Mouse (Mus musculus): ENCODE measurements around the gene Rph3a.
"Not testable (repeated sequence)": the region's sequence is repeated elsewhere in the genome, so short reads cannot be mapped to it uniquely, and the experiment has no call there.

The Rph3a gene

DNA sequence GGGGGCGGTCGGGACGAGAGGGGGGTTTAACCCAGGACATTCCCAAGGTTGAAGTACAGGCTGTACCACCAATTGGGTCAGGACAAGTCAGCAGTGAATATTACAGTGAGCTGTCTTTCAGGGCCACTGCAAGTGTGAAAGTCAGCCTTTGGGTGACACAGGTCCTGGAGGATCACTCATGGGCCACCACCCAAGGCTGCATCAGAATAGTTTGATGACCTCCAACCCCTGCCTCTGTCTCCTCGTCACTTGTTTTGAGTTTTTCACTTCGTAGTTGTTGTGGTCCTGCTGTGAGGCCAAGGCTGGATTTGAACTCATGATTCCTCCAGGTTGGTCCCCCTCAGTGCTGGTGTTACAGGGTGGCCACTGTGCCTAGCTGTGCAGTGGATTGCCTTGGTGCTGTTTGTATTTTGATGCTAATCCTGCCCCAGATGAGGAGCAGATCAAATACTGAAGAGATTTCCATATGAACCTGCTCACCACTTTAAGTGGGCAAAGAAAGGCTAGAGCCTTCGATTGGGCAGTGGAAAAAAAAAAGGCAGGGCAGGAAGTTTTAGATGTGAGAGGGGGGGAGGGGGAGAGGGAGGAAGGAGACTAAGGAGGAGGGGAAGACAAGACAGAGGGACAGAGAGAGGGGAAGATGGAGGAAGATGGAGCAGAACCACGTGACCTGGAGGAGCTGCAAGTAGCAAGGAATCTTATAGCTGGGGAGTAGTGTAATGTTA lies 101.5 kb downstream of the Rph3a start:
- DNase-seq (ENCODE audit: inconsistent ontology term), result no peak

DNA sequence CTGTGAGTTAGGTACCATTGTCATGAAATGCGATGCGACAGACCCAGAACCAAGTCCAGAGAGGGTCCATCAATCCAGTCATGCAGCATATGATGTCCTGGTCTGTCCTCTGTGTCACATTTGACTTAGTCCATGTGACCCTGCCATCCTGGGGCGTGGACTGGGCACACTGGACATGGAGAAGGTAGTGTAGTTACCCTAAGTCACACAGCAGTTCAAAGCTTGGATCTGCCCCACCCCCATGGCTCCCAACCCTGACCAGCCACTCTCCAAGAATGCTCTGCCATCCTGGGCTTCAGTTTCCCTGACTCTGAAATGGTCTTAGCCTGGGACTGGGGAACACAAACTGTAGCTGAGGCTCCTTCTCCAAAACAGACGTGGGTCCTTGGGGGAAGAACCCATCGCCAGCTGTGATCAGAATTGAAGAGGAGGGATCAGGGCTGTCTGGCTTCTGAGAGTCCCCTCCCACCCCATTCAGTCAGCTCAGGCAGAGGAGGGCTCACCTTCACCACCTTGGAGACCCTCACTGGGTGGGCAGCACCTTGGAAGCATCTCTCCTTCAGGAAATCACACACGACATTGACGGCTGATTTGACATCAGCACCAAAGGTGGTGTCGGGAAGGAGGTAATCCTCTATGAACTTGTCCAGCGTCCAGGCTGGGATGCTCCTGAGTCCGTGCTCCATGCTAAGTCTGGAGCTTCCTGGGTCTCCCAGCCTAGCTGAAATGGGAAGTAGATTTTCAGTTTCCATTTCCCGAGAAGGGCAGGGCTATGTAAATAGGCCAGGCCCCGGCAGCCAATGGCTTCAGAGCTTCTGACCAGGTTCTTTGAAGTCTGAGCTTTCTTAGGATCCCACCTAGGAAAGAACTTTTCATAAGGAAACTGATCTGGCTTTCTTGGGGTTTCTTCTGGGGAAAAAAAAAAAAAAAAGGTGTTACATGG lies 102.8 kb downstream of the Rph3a start, which contains the start of gene Oas1a:
Gene Oas1a (minus strand): TSS at position 731 of the 943 bp plus-strand sequence.
- not testable (repeated sequence) for DNase-seq (ENCODE audit: inconsistent ontology term)

DNA sequence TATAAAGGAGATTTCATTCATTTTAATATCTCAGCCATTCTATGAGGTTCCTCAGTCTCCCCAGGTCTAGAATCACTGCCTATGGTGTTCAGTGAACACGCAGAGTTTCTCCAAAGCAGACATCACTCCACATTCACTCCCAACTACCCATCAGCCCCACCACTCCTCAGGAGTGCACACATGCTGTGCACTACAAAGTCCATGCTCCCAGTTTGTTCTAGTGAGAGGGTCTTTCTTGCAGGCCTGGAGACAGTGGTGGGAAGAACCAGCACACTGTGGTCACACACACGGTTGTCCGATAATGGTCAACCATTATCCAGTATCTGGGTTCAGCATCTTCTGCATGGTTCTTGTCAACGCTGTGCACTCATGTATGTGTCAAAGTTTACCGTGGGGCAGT lies 107.8 kb downstream of the Rph3a start:
- DNase-seq (ENCODE audit: inconsistent ontology term), result no peak

DNA sequence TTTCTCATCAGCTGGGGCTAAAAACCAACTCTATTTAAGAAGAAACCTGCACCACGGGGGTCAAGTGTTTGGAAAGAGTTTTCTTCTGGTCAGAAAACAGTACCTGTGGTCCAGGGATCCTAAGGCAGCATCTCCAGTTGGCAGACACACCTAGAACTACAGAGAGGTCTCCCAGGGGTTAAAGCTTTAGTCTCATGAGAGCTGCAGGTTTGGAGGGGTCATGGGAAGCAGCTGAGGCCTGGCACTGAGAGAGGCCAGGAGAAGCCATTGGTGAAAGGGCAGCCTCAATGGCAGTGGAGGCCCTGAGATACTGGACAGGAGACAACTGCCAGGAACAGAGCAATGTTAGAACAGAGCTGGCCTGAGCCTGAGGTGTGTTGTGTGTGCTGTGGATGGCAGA lies 109.2 kb downstream of the Rph3a start:
- DNase-seq (ENCODE audit: inconsistent ontology term), result no peak

DNA sequence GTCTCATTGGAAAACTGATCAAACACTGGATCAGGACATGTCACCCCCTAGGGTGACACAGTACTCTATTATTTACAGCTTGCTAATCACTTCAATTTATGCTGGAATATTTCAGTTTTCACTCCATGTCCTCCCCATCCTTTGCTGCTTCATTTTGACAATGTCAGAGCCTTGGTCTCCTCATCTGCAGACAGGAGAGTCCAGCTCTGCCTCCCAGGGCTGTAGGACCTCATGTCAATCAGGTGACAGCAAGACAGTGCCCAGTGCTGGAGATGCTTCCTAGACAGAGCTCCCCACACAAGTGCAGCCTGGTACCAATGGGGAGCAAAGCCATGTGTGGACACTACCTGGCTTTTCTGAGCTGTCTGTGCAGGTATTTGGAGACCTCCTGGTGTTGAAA lies 111.2 kb downstream of the Rph3a start:
- DNase-seq (ENCODE audit: inconsistent ontology term), result no peak

DNA sequence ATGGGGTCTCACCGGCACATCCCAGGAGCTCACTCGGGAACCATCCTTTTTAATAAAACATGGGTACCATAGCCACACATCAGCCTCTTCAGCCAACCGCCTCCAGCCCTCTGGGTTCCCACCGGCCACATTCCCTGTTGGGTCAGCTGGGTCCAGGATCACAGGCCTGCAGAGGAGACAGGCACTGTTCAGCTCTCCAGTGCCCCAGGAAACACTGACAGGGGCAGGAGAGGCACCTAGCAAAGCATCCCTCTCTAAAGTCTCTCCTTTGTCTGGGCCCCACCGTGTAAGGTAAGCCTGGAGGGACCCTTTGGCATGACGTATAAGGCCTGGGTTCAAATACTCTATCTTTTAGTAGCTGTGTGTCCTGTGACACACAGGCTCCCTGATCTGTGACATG lies 111.6 kb downstream of the Rph3a start:
- no peak for DNase-seq (ENCODE audit: inconsistent ontology term)

DNA sequence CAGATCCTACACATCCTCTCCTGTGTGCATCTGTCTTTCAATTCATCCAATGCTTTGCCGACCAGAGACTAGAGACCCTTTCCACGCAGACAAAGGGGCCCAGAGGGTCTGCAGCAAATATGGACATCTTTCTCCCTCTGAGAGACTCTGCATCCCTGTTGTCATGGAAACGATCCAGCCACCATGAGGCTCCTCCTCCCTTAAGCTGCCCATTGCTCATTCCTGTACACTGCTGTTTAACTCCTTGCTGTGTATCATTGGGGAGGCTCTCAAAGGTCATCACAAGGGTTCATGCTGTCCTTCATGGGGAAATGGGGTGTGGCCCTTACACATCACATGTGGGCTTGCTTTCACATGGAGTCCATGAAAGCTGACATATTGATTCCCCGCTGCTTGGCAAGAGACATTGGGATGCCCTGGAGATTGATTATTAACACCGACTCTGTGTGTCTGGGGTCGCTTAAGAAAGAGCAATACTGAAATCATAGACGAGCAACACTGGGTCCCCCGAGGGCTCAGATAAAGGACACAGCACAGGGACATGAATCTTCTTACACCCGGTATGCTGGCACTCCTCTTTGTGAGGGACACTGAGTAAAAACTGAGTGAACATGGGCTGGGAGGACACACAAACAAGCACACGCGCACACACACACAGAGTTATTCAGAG lies 114.5 kb downstream of the Rph3a start:
- DNase-seq (ENCODE audit: inconsistent ontology term), result no peak

DNA sequence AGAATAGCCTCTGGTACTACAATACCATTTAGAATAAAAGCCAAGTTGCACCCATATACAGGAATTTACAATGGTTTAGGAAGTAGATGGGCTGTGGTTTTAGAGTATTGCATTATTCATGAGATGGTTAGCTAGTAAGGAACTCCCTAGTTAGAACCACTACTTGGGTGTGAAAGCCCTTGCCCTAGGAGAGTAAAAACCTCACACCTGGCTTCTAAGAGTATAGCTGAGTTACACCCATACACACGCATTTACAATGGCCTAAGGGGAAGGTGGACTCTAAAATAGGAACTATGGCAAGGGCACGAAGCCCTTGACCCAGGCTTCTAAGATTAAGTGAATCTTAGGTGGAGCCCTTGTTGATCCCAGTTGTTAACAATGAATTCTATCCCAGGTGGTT lies 115.2 kb downstream of the Rph3a start:
- DNase-seq (ENCODE audit: inconsistent ontology term), result not testable (repeated sequence)

DNA sequence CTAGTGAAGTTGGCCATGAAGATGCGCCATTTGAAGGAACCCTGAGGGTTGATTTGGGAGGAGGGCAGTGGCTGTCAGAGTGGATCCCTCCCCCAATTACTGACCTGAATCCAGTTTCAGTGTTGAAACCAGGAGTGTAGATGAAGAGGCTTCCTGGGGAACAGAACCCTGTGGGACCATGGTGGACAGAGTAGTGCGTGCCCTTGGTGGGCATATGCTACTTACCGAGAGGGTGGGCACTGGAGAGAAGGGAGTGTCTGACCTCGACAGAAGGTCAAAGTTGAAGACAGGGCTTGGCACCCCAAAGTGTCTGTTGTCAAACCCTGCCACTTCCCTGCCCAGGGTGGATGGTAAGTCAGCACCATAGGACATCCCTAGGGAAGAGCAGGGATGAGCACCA lies 116.0 kb downstream of the Rph3a start:
- DNase-seq (ENCODE audit: inconsistent ontology term), result not testable (repeated sequence)

DNA sequence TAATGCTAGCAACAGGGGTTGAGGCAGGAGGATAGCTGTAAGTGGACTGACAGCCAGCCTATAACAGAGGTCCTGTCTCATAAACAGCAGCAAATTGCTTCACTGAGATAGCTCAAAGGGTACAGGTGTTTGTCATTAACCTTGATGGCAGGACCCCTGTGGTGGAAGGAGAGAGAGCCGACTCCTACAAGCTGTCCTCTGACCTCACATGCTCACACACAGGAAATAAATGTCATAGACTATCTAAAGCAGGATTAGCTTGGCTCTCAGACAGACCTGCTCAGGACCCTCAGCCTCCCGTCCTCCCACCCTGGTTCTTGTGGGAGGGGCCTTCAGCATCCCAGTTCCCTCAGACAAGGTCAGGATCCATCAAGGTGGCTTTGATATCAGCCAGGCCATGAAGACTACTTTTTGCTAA lies 117.6 kb downstream of the Rph3a start:
- DNase-seq (ENCODE audit: inconsistent ontology term), result no peak

DNA sequence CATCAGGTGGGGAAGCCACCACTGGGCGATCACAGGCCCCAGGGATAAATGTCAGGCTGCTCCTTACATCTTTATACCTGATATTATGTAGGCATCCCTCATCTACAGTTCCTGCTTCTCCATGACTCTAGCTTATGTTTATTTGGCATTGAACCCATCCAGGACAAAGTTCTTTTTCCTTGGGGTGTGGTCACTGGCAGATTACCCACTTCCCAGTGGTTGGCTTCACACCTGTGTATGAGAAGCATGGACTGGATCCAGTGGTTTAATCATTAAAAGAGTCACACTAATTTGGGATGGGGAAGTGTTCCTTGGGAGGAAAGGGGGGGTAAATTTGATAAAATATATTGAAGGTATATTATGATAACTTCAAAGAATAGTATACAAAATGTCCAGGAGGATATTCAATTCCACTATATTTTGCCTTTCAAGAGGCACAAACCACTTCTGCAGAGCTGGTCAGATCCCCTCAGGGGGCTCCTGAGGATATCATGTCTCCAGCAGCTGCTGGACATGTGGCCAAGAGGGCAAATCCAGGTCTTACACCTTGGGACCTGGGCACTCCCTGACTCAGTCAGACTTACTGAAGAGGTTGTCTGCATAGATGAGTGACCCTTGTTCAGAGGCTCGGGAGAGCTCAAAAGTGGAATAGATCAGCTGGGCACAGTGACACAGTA lies 118.2 kb downstream of the Rph3a start:
- DNase-seq (ENCODE audit: inconsistent ontology term), result not testable (repeated sequence)

DNA sequence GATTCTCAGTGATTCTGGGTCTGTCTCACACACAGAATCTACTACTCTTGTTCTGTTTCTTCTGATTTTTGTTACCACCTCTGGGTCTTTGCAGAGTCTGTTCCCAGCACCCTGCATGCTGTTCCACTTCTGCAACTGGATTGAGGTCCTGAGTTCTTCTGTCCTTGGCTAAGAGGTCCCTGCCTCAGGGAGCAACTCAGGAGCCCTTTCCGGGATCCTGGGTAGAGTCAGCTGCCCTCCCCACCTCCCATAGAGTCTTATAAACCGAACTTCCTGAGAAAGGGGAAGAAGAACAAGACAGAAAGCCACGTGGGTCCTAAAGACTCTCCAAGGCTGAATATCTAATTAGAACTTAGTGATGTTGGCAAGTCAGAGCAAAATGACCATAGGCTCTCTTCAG lies 118.9 kb downstream of the Rph3a start:
- no peak for DNase-seq (ENCODE audit: inconsistent ontology term)
